Mouse (Mus musculus): ENCODE results near the gene Zfp14. TPM values are rescaled to one million over a fixed set of nuclear protein-coding genes. Genes with fewer than 3 reads are reported as not detected.
A peak's percentile ranks its signal among the peaks of the same experiment; 100 is the strongest.

The Zfp14 gene
- polyA plus RNA-seq, 1 experiment from 2014 or later = 7.5 TPM

DNA sequence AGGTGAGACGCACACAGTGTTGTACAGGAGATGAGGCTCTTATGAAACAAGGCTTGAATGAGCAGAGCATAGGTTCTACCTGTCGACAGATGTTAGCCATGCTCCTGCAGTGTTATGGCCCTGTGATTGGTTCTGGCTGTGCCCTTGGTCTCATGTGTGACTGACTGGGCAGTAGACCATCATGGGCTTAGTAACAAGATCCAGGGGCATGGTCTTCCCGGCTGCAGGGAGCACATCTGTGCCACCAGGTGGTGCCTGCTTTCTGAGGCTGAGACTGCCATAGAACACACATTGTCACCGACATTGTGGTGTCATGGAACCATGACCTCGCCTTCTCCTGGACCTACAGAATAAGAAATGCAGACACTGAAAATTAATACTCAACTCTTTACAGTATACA lies 25.8 kb downstream of the Zfp14 start:
- Histone ChIP-seq H3K27ac (replicated peaks) (no peak overlapping the region), H3K4me1 (no peaks in the 10 kb centered on the region), H3K4me3 (no peak overlapping the region), H3K9ac (replicated peaks) (no peak overlapping the region), H3K9me3 (no peaks in the 10 kb centered on the region), H3K27me3 (no peaks in the 10 kb centered on the region), H3K36me3 (peaks cover 60% of the 10 kb centered on the region), H3K4me2 (replicated peaks) (no peak overlapping the region)
- no peak for ATAC-seq (ENCODE audit: low FRiP score, low read depth)
- 88% methylated on average over 5 of the region's 5 CpGs for WGBS

DNA sequence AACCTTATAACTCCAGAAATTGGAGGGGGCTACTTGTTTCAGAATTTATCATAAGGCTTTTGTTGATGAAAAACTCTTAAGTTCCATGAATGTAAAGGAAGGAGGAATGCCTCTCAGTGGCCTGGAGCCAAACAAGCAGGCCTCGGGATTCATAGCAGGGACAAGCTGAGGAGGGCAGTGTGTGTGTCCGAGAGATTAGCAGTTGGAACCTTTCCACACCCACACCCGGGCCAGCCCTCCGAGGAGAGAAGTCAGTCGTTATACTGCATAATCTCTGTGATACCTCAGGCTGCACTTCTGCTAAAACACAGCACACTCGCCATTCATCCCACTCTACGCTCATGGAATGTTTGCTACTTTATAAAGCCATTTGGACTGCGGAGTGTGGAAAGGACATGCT lies 27.4 kb downstream of the Zfp14 start:
- 95% methylated on average over 8 of the region's 8 CpGs for WGBS
- Histone ChIP-seq H3K27ac (replicated peaks) (no peak overlapping the region), H3K9ac (replicated peaks) (no peak overlapping the region), H3K9me3 (no peaks in the 10 kb centered on the region), H3K4me1 (no peaks in the 10 kb centered on the region), H3K27me3 (no peaks in the 10 kb centered on the region), H3K36me3 (peaks cover 71% of the 10 kb centered on the region), H3K4me2 (replicated peaks) (no peak overlapping the region), H3K4me3 (no peak overlapping the region)
- ATAC-seq (ENCODE audit: low FRiP score, low read depth) = no peak

DNA sequence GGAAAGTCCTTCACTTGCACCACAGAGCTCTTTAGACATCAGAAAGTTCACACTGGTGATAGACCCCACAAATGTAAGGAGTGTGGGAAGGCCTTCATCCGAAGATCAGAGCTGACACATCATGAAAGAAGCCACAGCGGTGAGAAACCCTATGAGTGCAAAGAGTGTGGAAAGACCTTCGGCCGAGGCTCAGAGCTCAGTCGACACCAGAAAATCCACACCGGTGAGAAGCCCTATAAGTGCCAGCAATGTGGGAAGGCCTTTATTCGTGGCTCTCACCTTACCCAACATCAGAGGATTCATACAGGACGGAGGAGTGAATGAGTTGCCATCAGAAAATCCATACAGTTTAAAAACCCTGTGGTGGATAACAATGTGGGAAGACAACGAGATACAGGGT lies 27.9 kb downstream of the Zfp14 start:
- 94% methylated on average over 9 of the region's 9 CpGs for WGBS
- no peak overlapping the region for H3K27ac ChIP-seq (replicated peaks)
- H3K9me3 ChIP-seq = no peaks in the 10 kb centered on the region
- peaks cover 76% of the 10 kb centered on the region for H3K36me3 ChIP-seq
- no peak overlapping the region for H3K9ac ChIP-seq (replicated peaks)
- ATAC-seq (ENCODE audit: low FRiP score, low read depth) = no peak
- H3K27me3 ChIP-seq = no peaks in the 10 kb centered on the region
- H3K4me2 ChIP-seq (replicated peaks) = no peak overlapping the region
- no peaks in the 10 kb centered on the region for H3K4me1 ChIP-seq
- no peak overlapping the region for H3K4me3 ChIP-seq

DNA sequence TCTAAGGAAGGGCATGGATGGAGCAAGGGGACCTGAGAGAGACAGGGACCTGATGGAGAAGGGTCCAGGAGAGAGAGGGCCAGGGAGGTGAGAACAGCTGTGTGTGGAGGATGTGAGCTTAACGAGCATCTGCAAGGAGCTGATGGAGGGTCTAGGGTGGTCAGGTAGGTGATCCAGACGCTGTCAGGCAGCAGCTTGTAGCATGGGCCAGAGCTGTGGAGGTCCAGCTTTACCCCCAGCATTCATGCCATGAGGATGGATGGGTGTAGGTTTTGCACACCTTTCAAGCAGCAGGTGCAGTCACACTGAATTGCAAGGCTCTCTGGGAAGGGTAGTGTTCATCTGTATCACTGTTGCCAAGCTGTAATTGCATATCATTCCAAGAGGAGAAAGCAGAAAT lies 31.6 kb downstream of the Zfp14 start:
- 97% methylated on average over 2 of the region's 2 CpGs for WGBS
- Histone ChIP-seq H3K36me3 (peaks cover 82% of the 10 kb centered on the region), H3K9ac (replicated peaks) (no peak overlapping the region), H3K4me2 (replicated peaks) (no peak overlapping the region), H3K4me1 (no peaks in the 10 kb centered on the region), H3K27me3 (no peaks in the 10 kb centered on the region), H3K4me3 (no peak overlapping the region), H3K9me3 (no peaks in the 10 kb centered on the region), H3K27ac (replicated peaks) (no peak overlapping the region)
- ATAC-seq (ENCODE audit: low FRiP score, low read depth) = no peak

DNA sequence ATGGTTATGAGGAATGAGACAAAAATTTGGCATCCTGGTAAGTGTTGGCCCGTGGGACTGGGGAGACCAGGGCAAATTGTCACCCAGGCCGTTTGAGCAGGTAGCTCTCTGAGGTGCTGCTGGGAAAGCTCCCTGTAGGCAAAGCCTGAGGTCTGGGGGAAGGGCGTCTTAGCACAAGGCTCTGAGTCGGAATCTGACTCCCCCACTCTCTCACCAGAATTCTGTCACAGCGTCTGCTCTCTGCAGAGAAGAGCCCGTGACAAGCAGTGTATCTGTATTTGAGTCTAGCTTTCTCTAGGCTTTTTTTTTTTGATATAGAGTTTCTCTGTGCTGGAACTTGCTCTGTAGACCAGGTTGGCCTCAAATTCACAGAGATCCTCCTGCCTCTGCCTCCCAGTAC lies 34.0 kb downstream of the Zfp14 start:
- H3K36me3 ChIP-seq = peaks cover 69% of the 10 kb centered on the region
- H3K27me3 ChIP-seq = no peaks in the 10 kb centered on the region
- H3K4me3 ChIP-seq = no peak overlapping the region
- no peak overlapping the region for H3K9ac ChIP-seq (replicated peaks)
- no peaks in the 10 kb centered on the region for H3K4me1 ChIP-seq
- H3K27ac ChIP-seq (replicated peaks) = no peak overlapping the region
- H3K9me3 ChIP-seq = no peaks in the 10 kb centered on the region
- no peak for ATAC-seq (ENCODE audit: low FRiP score, low read depth)
- WGBS = 93% methylated on average over 6 of the region's 6 CpGs
- no peak overlapping the region for H3K4me2 ChIP-seq (replicated peaks)

DNA sequence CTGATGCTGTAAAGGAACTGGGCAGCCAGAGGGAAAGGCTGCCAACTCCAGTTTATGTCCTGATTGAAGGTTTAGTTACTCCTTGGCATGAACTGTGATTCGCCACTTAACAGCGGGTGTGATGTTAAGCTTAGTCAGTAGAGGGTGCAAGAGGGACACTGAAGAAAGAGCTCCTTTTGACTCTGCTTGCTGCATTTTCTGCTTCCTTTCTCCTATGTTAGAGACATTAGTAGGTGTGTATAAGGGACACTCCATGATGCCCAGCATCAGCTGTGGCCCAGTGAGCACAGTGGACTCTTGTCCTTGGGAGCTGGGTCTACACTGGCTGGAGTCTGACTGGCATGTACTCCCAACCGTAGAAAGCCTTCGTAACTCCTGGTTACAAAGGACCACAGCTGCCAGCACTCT lies 38.2 kb downstream of the Zfp14 start:
- Histone ChIP-seq H3K4me3 (no peak overlapping the region), H3K27me3 (no peaks in the 10 kb centered on the region), H3K27ac (replicated peaks) (no peak overlapping the region), H3K4me2 (replicated peaks) (no peak overlapping the region), H3K9me3 (no peaks in the 10 kb centered on the region), H3K9ac (replicated peaks) (no peak overlapping the region), H3K36me3 (peaks cover 50% of the 10 kb centered on the region), H3K4me1 (peaks cover 11% of the 10 kb centered on the region; the same call in 1 of the 2 replicates)
- 88% methylated on average over 4 of the region's 4 CpGs for WGBS
- no peak for ATAC-seq (ENCODE audit: low FRiP score, low read depth)

DNA sequence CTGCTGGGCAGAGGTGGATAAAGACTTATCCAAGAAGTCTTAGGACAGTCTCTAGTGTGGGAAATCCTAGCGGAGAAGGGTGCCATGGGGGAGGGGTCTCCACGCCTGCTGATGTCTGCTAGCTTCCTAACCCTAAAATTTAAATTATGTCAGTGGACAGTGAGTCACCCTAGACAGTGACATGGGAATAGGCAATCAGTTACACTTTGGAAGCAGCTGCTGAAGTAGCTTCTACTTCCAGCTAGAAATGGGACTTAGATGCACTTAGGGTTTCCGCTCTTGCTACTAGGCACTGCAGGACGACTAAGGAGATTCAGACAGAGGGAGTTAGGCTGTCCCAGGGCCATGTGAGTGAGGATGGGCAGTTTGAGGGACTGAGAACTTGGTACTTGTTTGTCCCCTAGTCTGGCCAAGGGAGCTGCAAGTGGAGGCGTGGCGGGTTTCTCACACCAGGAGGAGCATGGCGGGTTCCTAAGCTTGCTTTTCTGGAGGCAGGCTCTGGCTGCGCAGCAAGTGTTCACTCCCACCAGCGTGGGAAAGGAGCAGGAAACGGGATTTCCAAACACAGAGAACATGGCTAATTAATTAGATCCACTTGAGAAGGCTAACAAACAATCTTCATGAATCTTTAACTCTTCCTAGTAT lies 40.5 kb downstream of the Zfp14 start:
- Histone ChIP-seq H3K27ac (replicated peaks) (0 out of 2 replicates have a peak overlapping the region, but pooled peaks have one; percentile 10), H3K36me3 (peaks cover 45% of the 10 kb centered on the region), H3K27me3 (no peaks in the 10 kb centered on the region), H3K9ac (replicated peaks) (no peak overlapping the region), H3K4me1 (peaks cover 11% of the 10 kb centered on the region; the same call in 1 of the 2 replicates), H3K4me2 (replicated peaks) (no peak overlapping the region), H3K4me3 (no peak overlapping the region), H3K9me3 (no peaks in the 10 kb centered on the region)
- ATAC-seq (ENCODE audit: low FRiP score, low read depth) = no peak
- WGBS = 82% methylated on average over 10 of the region's 10 CpGs

DNA sequence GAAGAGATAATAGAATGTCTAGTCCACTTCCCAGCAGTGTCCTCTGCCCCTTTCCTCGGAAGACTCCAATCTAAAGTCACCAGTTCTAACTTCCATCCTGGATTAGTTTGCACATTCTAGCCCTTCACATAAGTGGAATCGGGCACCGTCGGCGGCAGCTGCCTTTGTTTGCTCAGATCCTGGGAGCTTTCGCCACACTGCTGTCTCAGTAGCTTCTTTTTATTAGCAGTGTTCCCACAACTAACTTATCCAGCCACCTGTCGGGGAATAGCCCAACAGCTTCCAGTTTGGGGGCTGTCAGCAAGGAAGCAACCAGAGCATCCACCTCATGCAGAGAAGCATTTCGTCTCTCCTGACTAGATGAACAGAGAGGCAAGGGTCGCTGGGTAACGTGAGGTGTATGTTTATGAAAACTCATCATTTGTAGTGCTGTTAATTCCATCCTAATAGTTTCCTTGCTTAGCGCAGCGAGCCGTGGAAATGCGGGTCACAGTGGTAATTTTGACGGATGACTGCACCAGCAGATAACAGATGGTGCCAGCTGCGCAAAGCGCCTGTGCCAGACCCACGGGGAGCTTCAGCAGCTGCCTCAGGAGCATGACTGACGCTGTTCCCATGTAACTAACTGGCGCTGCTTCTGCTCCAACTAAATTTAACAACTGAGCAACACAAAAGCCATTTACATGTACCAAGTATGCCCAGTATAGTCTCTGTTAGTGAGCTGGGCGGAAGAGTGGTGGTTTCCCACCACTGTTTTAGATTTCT lies 41.7 kb downstream of the Zfp14 start:
- Histone ChIP-seq H3K36me3 (peaks cover 37% of the 10 kb centered on the region), H3K9ac (replicated peaks) (no peak overlapping the region), H3K4me1 (peaks cover 11% of the 10 kb centered on the region; the same call in 1 of the 2 replicates), H3K4me2 (replicated peaks) (no peak overlapping the region), H3K4me3 (no peak overlapping the region), H3K9me3 (no peaks in the 10 kb centered on the region), H3K27me3 (no peaks in the 10 kb centered on the region), H3K27ac (replicated peaks) (peak overlapping the region; percentile 56; the same call in 1 of the 2 replicates)
- WGBS = 68% methylated on average over 21 of the region's 21 CpGs
- ATAC-seq (ENCODE audit: low FRiP score, low read depth) = no peak

DNA sequence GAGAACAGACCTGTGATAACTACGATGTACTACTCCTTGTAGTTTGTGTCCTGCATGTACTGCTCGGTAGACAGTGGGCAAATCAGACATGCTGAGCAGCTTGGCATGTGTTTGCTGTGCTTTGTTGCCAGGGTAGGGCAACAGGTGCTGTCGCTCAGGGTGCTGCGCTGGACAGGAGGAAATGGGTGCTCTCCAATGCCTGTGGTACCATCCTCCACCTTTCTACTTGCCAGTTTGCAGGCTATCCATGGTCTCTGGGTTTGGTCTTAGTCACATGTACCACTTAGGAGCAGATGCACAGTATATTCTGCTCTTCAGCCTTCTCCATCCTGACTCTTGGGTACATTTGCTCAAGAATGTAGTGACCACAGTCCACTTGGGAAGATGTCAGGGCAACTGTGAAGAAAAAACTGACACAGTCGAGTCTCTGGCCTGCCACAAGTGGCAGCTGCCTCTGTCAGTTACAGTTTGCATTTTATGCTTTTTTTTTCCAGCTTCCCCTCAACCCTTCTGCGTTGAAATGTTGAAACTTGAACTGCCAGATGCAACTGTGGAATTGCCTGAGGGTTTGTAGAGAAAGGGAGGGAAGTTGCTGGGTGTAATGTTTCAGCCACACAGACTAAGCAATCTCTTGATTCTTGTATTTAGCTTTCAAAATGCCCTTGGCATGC lies 43.0 kb downstream of the Zfp14 start:
- H3K36me3 ChIP-seq = peaks cover 36% of the 10 kb centered on the region
- no peak overlapping the region; the same call in 1 of the 2 replicates for H3K9ac ChIP-seq (replicated peaks)
- H3K27ac ChIP-seq (replicated peaks) = no peak overlapping the region
- 84% methylated on average over 6 of the region's 6 CpGs for WGBS
- no peak overlapping the region for H3K4me2 ChIP-seq (replicated peaks)
- peaks cover 11% of the 10 kb centered on the region; the same call in 1 of the 2 replicates for H3K4me1 ChIP-seq
- ATAC-seq (ENCODE audit: low FRiP score, low read depth) = no peak
- H3K4me3 ChIP-seq = no peak overlapping the region
- no peaks in the 10 kb centered on the region for H3K27me3 ChIP-seq
- H3K9me3 ChIP-seq = no peaks in the 10 kb centered on the region

DNA sequence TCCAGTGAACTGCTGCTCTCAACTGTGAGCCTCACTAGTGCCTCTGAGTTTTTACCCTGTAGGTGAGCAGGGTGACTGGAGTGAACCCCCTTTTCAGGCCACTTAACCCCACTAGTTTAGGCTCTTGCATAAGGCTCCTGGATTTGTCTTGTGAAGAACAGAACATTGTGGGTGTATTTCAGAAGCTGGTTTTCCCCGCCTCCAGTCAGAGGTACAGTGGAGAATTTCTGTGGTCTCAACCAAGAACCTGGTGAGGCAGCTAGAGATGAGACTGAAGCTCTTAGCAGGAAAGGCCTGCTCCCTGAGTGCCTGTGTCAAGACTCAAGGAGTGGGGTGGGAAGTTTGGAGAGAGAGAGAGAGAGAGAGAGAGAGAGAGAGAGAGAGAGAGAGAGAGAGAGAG lies 43.6 kb downstream of the Zfp14 start:
- Histone ChIP-seq H3K36me3 (peaks cover 36% of the 10 kb centered on the region), H3K4me3 (no peak overlapping the region)

DNA sequence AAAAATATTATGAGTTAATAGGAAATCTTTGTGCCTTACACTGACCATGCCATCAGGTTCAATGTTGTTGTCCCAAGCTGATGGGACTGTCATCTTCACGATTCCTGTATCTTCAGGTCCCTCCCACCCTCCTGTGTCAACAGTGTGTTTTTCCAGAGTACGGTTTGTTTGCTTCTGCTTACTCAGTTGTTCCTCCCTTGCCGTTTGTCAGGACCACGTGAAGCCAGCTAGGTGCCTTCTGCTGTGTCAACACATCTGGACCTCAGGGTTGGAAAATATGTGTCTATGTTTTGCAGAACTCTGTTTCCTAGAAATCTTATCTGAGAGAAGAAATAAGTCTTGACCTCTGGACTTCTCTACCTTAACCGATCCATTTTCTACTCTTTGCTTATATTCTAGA lies 50.6 kb downstream of the Zfp14 start:
- Histone ChIP-seq H3K9ac (replicated peaks) (no peak overlapping the region), H3K36me3 (peaks cover 61% of the 10 kb centered on the region), H3K4me1 (no peaks in the 10 kb centered on the region), H3K4me2 (replicated peaks) (no peak overlapping the region), H3K27me3 (no peaks in the 10 kb centered on the region), H3K4me3 (no peak overlapping the region), H3K27ac (replicated peaks) (no peak overlapping the region), H3K9me3 (no peaks in the 10 kb centered on the region)
- no peak for ATAC-seq (ENCODE audit: low FRiP score, low read depth)
- WGBS = 90% methylated on average over 5 of the region's 5 CpGs

More for the DNA sequence above, 43.6 kb downstream of the Zfp14 start:
- H3K4me1 ChIP-seq = peaks cover 11% of the 10 kb centered on the region; the same call in 1 of the 2 replicates
- no peaks in the 10 kb centered on the region for H3K27me3 ChIP-seq
- no peak overlapping the region for H3K4me2 ChIP-seq (replicated peaks)
- H3K9ac ChIP-seq (replicated peaks) = no peak overlapping the region; the same call in 1 of the 2 replicates
- no peak overlapping the region for H3K27ac ChIP-seq (replicated peaks)
- WGBS = 100% methylated on average over 1 of the region's 1 CpGs
- ATAC-seq (ENCODE audit: low FRiP score, low read depth) = no peak
- no peaks in the 10 kb centered on the region for H3K9me3 ChIP-seq

DNA sequence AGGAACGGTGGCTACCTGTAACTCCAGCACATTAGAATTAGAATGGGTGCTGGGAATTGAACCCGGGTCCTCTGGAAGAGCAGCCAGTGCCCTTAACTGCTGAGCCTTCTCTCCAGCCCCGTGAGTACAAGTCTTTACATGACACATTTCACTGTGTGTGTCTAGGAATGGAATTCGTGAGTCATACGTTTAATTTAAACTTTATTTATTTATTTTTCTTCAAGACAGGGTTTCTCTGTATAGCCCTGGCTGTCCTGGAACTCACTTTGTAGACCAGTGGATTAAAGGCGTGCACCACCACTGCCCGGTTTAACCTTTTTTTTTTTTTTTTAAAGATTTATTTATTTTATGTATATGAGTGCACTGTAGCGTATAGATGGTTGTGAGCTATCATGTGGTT lies 56.0 kb downstream of the Zfp14 start:
- H3K4me2 ChIP-seq (replicated peaks) = no peak overlapping the region
- no peaks in the 10 kb centered on the region for H3K9me3 ChIP-seq
- no peak for ATAC-seq (ENCODE audit: low FRiP score, low read depth)
- no peak overlapping the region for H3K9ac ChIP-seq (replicated peaks)
- H3K4me3 ChIP-seq = no peak overlapping the region
- H3K36me3 ChIP-seq = peaks cover 81% of the 10 kb centered on the region
- no peak overlapping the region for H3K27ac ChIP-seq (replicated peaks)
- H3K4me1 ChIP-seq = no peaks in the 10 kb centered on the region
- WGBS = 93% methylated on average over 8 of the region's 8 CpGs
- no peaks in the 10 kb centered on the region for H3K27me3 ChIP-seq
